In genomic region chr15:97784092-97784559, GRCm38 (mm10) we compare ENCODE assay signal across 7 mouse cellular contexts. TPM values are rescaled to one million over a fixed set of nuclear protein-coding genes. Genes with fewer than 3 reads are reported as not detected.
A peak's percentile ranks its signal among the peaks of the same experiment; 100 is the strongest.
DNase-seq lines count a peak whose midpoint lies in the region; ATAC-seq and TF ChIP-seq lines count a peak whose summit lies in the region.

No protein-coding gene starts in this region.

- H3K27ac ChIP-seq in kidney, adult 2 months (ENCODE audit: insufficient read depth, low read depth, low read length), result peak overlapping the region; percentile 76
- no peak overlapping the region for H3K27ac ChIP-seq in limb, embryonic 12.5 days
- H3K27ac ChIP-seq in midbrain, embryonic 14.5 days (replicated peaks; ENCODE audit: low read depth, low read length), result peak overlapping the region; percentile 68

- DNase-seq in adrenal gland, postnatal 10 days, result peak; percentile 97
- DNase-seq in embryo, embryonic 9.5 days (ENCODE audit: extremely low spot score), result peak; percentile 90
- DNase-seq in heart, adult 18-20 months, result peak; percentile 91
- DNase-seq in kidney, adult 2 months, result peak; percentile 92
- peak; percentile 93 for DNase-seq in midbrain, embryonic 14.5 days
- peak; percentile 89 for DNase-seq in spleen, adult 12 weeks (ENCODE audit: low spot score)

- peak overlapping the region; percentile 78 for H3K9ac ChIP-seq in limb, embryonic 12.5 days (replicated peaks)
- peak overlapping the region; percentile 87 for H3K9ac ChIP-seq in midbrain, embryonic 14.5 days (replicated peaks; ENCODE audit: low read length)

- H3K27me3 ChIP-seq in kidney, adult 2 months (replicated peaks; ENCODE audit: control insufficient read depth, insufficient read depth, low read length), result no peaks in the 10 kb centered on the region
- peaks cover 6% of the 10 kb centered on the region; the same call in 1 of the 2 replicates for H3K27me3 ChIP-seq in limb, embryonic 12.5 days
- H3K27me3 ChIP-seq in midbrain, embryonic 14.5 days (ENCODE audit: control insufficient read depth, insufficient read depth, low read length), result no peaks in the 10 kb centered on the region

- peak; percentile 41 for TF ChIP-seq POLR2A in kidney, adult 2 months (IDR thresholded peaks at IDR 0.05; ENCODE audit: low read depth, low read length)

- H3K4me2 ChIP-seq in limb, embryonic 12.5 days, result peak overlapping the region; percentile 93
- peak overlapping the region; percentile 77 for H3K4me2 ChIP-seq in midbrain, embryonic 14.5 days (ENCODE audit: low read length)

- peak; percentile 85 for TF ChIP-seq CTCF in kidney, adult 2 months (conservative IDR thresholded peaks at IDR 0.05; ENCODE audit: insufficient read depth, insufficient read length, low read depth, low read length)

- no peaks in the 10 kb centered on the region for H3K9me3 ChIP-seq in limb, embryonic 12.5 days
- no peaks in the 10 kb centered on the region for H3K9me3 ChIP-seq in midbrain, embryonic 14.5 days (ENCODE audit: control insufficient read depth, low read length)

- WGBS in kidney, adult 2 months, result 4% methylated on average over 37 of the region's 39 CpGs
- 4% methylated on average over 37 of the region's 39 CpGs for WGBS in limb, embryonic 12.5 days
- WGBS in midbrain, embryonic 14.5 days, result 2% methylated on average over 39 of the region's 39 CpGs

- peak; percentile 45 for ATAC-seq in limb, embryonic 12.5 days (ENCODE audit: insufficient number of reproducible peaks, insufficient read depth, low FRiP score, low TSS enrichment, low read depth)
- ATAC-seq in midbrain, embryonic 14.5 days (ENCODE audit: low FRiP score, low TSS enrichment), result peak; percentile 83

- H3K36me3 ChIP-seq in kidney, adult 2 months (ENCODE audit: control insufficient read depth, insufficient read depth, low read length), result no peaks in the 10 kb centered on the region
- H3K36me3 ChIP-seq in limb, embryonic 12.5 days, result no peaks in the 10 kb centered on the region
- no peaks in the 10 kb centered on the region for H3K36me3 ChIP-seq in midbrain, embryonic 14.5 days (ENCODE audit: control insufficient read depth, insufficient read depth, low read length)

- H3K4me1 ChIP-seq in kidney, adult 2 months (ENCODE audit: control insufficient read depth, insufficient read depth, low read length), result peaks cover 47% of the 10 kb centered on the region
- peaks cover 41% of the 10 kb centered on the region for H3K4me1 ChIP-seq in limb, embryonic 12.5 days (replicated peaks)
- peaks cover 11% of the 10 kb centered on the region for H3K4me1 ChIP-seq in midbrain, embryonic 14.5 days (ENCODE audit: control insufficient read depth, insufficient read depth, low read length)

- H3K4me3 ChIP-seq in kidney, adult 2 months (ENCODE audit: insufficient read depth, low read depth, low read length), result peak overlapping the region; percentile 94
- H3K4me3 ChIP-seq in limb, embryonic 12.5 days (replicated peaks), result peak overlapping the region; percentile 81
- H3K4me3 ChIP-seq in midbrain, embryonic 14.5 days (replicated peaks; ENCODE audit: low read depth, low read length), result peak overlapping the region; percentile 74

RNA-seq across cellular contexts. Expression of gene Slc48a1, which starts 5.8 kb away (rescaled TPM):
- total RNA-seq in adrenal gland, postnatal 10 days (2021), result 10 to 100 TPM; 66.1 to 78.6 TPM
- total RNA-seq in heart, adult 18-20 months (2021), result 10 to 100 TPM; 57.9 to 69.7 TPM
- polyA plus RNA-seq in kidney, adult 2 months (2012; rRNA removed), result 182 and 203 TPM in 2 replicates
- polyA plus RNA-seq in limb, embryonic 12.5 days (2016; fragmentation: Nextera tagmentation; extraction: Ambion mirVana), result 34.2 and 36.6 TPM in 2 replicates
- polyA plus RNA-seq in midbrain, embryonic 14.5 days (2014; fragmentation: Nextera tagmentation; extraction: Ambion mirVana), result 72.9 and 100 TPM in 2 replicates

RNA-seq across cellular contexts. Expression of gene Rapgef3, which starts 16.4 kb away (rescaled TPM):
- 10 to 100 TPM; 22.1 to 24.2 TPM for total RNA-seq in adrenal gland, postnatal 10 days (2021)
- 10 to 100 TPM; 21.8 to 23.3 TPM for total RNA-seq in heart, adult 18-20 months (2021)
- polyA plus RNA-seq in kidney, adult 2 months (2012; rRNA removed), result 136 and 184 TPM in 2 replicates
- 10.1 and 11.1 TPM in 2 replicates for polyA plus RNA-seq in limb, embryonic 12.5 days (2016; fragmentation: Nextera tagmentation; extraction: Ambion mirVana)
- polyA plus RNA-seq in midbrain, embryonic 14.5 days (2014; fragmentation: Nextera tagmentation; extraction: Ambion mirVana), result 7.2 and 8.8 TPM in 2 replicates

RNA-seq across cellular contexts. Expression of gene Endou, which starts 53.0 kb away (rescaled TPM):
- 1 to 10 TPM; 1.1 to 1.2 TPM for total RNA-seq in adrenal gland, postnatal 10 days (2021)
- 1 to 10 TPM; 1.3 to 1.8 TPM for total RNA-seq in heart, adult 18-20 months (2021)
- 2.4 and 2.9 TPM in 2 replicates for polyA plus RNA-seq in kidney, adult 2 months (2012; rRNA removed)
- 0.14 and 0.23 TPM in 2 replicates for polyA plus RNA-seq in limb, embryonic 12.5 days (2016; fragmentation: Nextera tagmentation; extraction: Ambion mirVana)
- 0.14 TPM in 1 of 2 replicates, not detected in the other for polyA plus RNA-seq in midbrain, embryonic 14.5 days (2014; fragmentation: Nextera tagmentation; extraction: Ambion mirVana)

Comparison
In these comparisons a context has a peak if more than half of its experiments do, and no peak if none do; other contexts are left out.
1. RNA of gene Rapgef3, which starts 16.4 kb away (polyA plus RNA-seq): 136 to 184 TPM in kidney, adult 2 months; 10.1 to 11.1 TPM in limb, embryonic 12.5 days and 7.2 to 8.8 TPM in midbrain, embryonic 14.5 days; every median in the first group is over 10 times any median in the second.
2. Peak in every context shown above with its lines, with median percentiles within 50 percentile points of each other: DNase-seq and H3K4me3 ChIP-seq.